Mouse (Mus musculus) heart, postnatal 36 days (tissue): ENCODE data around the gene Neurog2. TPM values are rescaled to one million over a fixed set of nuclear protein-coding genes. Genes with fewer than 3 reads are reported as not detected.

Experiments used
- DNase-seq, 2 experiments: peaks; one replicate each; pipeline ENCODE4 v3.0.0; 2021 to 2022
- intact Hi-C: fragments of 180-260 bp; cut with DNase I; formaldehyde crosslinking; loops from one replicate; pipeline ENCODE4 v1.15.1; 2025
- total RNA-seq, 2 experiments: library from RNA; stranded (reverse); gene quantifications; 2 replicates each; pipeline ENCODE4 v1.2.3; 2021

The Neurog2 gene
- total RNA-seq, result not detected

DNA sequence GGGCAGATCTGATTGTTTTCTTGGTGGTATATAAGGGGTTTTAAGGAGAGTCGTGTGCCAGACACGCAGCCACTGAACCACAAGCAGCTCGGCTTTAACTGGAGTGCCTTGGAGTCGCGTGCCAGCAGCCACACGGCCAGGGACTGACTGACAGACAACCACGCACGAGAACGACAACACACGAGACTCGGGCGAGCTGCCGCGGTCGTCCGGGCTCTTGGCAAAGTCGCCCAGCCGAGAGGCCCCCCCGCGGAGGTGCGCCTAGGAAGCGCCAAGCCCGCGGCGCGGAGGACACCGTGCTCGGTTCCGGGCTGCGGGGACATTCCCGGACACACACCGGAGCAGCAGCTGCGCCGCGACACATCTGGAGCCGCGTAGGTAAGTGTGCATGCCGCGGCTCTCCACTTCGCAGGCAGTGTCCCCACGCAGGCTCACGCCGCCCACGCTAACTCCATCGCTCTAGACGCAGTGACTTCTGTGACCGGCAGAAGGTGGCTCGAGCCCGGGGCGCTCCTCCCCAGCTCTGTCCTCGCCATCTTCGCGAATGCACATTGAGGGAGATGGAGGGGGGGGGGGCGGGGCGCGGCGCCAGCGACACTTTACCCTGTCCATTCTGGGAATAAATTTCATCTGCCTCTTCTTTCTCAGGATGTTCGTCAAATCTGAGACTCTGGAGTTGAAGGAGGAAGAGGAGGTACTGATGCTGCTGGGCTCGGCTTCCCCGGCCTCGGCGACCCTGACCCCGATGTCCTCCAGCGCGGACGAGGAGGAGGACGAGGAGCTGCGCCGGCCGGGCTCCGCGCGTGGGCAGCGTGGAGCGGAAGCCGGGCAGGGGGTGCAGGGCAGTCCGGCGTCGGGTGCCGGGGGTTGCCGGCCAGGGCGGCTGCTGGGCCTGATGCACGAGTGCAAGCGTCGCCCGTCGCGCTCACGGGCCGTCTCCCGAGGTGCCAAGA is at the start of gene Neurog2:
TSS of gene Neurog2 (plus strand) at position 56 of the 953 bp plus-strand sequence.
- intact Hi-C loops, result loop anchor here (5.0 kb wide), 1 partner anchor 264 kb away; the partner anchor contains the start of gene Fam241a
- peak; percentile 17 to 22 for DNase-seq

DNA sequence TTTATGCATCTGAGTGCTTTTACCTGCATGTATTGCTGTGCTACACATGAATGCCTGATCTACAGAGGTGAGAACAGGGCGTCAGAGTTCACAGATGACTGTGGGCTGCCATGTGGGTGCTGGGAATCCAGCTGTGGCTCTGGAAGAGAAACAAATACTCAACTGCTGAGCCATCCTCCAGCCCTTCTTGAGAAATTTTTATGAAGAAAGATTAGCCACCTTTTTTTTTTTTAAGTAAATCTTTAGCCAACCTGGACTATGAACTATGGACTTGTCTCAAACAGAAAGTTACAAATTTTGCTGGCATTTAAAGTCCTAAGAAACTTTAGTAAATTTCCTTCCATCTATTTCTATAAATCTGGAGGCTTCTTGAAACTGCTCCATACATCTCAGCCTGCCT is 35.8 kb upstream of the Neurog2 start:
- intact Hi-C loops, result no loop called here

DNA sequence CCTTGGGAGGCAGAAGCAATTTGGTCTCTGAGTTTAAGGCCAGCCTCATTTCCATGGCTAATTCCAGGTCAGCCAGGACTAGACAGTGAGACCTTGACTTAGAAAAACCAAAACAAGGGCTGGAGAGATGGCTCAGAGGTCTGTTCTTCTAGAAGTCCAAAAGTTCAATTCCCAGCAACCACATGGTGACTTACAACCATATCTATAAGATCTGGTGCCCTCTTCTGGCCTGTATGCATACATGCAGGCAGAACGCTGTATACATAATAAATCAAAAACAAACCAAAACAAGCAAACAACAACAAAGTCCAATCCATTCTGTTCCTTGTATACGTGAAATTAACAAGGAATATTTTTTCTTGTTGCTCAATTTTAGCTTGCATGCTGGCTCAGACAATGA is 24.8 kb upstream of the Neurog2 start:
- intact Hi-C loops, result no loop called here
- DNase-seq, result no peak

More for the DNA sequence above, 35.8 kb upstream of the Neurog2 start:
- DNase-seq, result no peak

DNA sequence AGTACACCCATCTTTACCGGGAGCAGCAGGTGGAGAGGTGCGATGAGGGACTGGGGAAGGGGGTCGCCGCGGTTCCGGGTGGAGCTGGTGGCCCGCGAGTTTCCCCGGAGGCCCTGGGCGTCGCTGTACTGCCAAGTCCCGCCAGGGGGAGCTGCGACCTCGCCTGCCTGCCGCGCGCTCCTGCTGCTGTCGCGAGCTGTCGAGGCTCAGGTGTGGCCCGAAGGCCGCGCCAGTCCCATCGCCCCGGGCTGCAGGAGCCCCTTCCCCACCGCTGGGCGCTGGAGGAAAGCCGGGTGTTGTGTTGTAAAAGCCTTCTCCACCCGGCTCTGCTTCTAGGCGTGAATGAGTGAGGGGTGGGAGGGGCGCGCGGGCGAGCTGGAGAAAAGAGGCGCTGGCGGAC is 7.6 kb upstream of the Neurog2 start:
- peak; percentile 75 to 78 for DNase-seq
- intact Hi-C loops, result loop anchor here (2.0 to 5.0 kb wide), 4 partner anchors 138 to 324 kb away; partner anchors contain the start of gene Ap1ar

DNA sequence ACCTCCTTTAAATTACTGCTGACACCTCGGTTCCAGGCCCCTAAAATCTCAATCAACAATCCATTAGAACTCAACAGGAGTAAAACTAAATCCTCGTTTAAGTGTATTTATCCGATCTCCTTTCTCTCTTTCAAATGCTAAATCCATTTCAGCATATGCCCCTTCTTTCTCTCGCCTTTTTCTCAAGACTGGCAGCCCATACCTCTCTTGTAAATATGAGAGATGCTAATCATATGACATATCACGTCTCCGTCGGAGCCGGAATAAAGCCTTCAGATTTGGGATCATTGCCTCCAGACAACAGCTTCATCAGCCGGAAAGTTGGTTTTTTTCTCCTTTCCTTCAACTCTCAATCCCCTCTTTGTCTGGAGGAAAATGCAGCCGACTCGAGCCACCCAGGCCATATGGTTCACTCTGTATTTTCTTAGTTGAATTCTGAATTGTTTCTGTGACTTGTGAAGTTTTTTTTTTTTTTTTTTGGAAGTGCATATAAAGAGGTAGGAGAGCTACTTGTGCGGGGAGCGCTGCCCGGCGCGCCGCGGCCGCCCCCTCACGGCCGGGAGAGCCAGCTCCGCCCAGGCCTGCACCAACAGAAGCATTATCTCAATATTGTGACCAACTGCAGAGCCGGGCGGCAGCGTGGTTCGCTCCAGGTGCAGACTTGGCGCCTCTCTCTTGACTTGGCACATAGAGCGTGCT is 7.1 kb upstream of the Neurog2 start:
- intact Hi-C loops, result loop anchor here (2.0 to 5.0 kb wide), 4 partner anchors 137 to 323 kb away; partner anchors contain the start of gene Ap1ar
- peak in 1 of 2 experiments; percentile 27 for DNase-seq

DNA sequence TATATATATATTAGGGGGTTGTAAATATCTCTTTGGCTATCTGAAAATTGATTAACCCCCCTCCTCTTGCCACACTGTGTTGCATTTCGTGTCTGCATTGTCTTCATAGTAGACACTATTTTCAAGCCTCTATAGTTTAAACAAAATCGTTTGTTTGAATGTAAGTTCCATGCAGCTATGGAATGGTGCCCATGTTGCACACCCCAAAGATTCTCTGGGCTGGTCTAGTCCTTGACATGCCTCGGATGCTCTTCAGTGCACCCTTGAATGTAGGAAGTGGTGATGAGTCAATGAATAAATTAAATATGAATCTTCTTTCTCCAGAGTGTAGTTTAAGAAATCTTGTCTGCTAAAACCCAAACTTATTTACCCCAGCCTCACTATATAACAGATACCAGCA is 6.4 kb upstream of the Neurog2 start:
- intact Hi-C loops, result loop anchor here (5.0 kb wide), 2 partner anchors 211 to 226 kb away; partner anchors contain the start of gene Ap1ar
- DNase-seq, result no peak

DNA sequence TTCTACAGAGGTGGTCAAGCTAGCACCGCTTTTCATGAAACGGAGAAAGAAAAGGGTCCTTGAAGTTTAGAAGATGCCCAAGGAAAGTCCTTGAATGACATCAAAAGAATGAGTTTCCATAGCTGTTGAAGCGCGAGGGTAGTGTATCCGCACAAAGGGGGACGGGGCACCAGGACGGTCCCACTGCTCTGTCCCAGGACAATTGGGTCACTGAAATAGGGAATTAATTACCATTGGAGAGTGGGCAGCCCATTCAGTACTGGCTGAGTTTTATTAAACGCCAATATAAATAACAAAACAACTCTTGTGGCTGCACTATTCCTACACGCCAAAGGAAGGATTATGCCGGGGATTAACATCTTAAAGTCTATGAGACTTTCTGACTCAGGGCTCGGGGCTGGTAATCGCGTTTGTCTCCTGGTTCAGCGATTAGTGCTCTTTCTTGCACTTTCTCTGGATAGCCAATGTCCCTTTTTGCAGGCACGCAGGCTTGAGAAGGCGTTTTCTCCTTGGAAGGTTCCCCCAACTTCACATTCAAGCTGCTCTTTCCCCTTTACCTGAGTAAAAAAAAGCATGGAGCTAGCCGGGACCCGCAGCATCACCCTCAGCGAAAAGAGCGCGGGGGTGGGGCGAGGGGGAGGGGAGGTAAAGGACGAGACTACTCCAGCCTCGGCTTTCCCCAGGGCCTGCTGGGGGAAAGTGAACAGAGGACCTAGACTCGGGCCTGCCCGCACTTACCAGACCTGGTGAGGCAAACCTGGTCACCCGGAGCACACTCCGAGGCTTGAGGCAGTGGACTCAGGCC is 5.6 kb upstream of the Neurog2 start:
- DNase-seq, result peak in 1 of 2 experiments; percentile 15
- intact Hi-C loops, result loop anchor here (5.0 kb wide), 2 partner anchors 210 to 225 kb away; partner anchors contain the start of gene Ap1ar

DNA sequence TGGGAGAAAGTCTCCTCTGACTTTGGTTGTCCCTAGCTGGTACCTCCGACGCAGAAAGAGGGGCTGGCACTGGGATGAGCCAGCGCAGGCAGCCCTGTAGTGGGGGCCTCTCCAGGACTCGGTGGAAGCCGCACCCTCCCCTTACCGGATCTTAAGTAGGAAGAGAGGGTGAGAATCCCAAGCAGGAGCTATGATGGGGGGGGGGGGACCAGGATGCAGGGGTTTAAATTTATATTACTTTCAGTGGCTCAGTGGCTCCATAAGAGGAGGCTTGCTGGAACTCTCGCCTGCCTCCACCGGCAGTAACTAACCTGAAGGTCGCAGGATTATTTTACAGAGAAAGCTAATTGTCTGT is 5.0 kb upstream of the Neurog2 start:
- intact Hi-C loops, result loop anchor here (5.0 kb wide), 2 partner anchors 209 to 224 kb away; partner anchors contain the start of gene Ap1ar

DNA sequence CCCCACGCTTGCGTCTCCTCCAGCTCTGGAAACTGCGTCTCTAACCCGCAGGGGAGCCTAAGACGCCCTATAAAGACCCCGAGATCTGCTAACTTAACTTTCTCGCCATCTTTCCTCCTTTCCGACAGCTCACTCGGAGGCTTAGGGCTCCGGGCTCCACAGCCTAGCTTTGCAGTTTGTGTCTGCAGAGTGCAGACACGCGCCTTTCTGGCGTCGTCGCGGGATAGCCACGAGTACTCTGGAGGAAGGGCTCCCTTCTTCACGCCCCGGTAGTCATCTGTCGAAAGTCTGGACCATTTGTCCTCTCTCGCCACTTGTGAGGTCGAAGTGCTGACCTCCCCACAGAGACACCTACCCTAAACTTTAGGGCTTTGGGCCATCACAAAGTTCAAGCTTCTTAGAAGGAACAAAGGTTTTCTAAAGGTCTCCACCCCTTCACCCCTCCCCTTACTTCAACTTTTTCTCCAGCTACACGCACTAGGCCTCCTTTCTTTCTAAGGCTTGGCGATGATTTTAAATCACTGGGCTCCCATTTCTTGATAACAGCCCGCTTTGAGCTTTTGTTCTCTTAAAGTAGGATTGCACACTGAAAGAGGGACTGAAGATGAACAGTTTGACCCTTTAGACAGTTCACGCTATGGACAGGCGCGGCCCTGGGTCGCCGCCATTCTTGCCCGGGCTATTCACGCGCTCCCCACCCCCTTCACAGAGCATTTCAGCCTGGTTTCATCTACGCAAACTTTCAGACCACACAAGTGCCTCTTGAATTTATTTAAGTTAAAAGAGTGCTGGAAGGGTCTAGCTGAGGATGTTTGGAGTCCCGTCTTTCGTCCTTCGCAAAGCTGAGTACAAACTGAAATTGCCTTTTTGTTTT is 4.4 kb upstream of the Neurog2 start:
- intact Hi-C loops, result loop anchor here (5.0 kb wide), 2 partner anchors 209 to 224 kb away; partner anchors contain the start of gene Ap1ar
- DNase-seq, result peak in 1 of 2 experiments; percentile 10

More for the DNA sequence above, 5.0 kb upstream of the Neurog2 start:
- DNase-seq, result no peak

DNA sequence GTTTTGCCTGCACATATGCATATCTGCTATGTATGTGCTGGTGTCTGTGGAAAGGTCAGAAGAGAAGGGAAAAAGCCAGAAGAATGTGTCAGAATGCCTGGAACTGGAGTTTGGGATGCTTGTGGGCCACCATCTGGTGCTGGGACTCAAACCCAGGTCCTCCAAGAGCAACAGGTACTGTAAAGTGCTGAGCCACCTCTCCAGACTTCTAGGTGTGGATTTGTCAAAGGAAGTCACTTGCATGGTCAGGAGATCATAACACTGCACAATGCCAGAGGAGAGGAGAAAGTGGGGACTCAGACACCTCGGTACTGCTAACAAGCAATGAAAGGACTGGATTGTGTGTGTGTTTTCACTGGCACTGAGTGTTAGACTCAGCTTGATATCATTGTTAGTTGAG is 2.7 kb upstream of the Neurog2 start:
- intact Hi-C loops, result loop anchor here (5.0 kb wide), 1 partner anchor 267 kb away; the partner anchor contains the start of gene Fam241a
- peak in 1 of 2 experiments; percentile 11 for DNase-seq

DNA sequence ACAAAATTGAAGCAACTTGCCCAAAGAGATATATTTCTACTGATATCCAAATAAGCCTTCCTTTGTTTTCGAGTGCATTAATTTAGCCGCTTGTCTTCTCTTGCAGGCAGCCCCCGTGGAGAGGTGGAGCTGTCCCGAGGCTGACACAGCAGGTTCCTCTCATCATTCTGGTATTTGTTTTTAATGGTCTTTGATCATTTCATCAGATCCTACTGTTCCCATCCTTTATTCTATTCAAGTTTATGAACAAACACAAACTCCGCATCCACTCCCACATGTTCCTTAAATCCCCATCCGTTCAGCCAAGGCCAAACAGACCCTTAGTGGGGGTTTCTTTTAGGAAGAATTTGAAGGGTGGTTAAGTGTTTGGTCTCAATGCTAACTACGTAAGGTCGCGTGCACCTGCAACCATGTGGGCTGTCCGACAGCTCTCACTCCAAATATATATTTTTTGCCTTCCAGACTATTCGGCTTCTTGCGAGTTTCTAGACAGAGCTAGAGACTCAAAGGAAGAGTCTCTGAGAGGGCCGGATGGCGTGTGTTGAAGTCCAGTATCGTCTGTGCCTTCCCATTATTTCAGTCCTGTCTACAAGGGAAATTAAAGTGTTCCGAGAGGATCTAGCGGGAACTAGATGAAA is 2.1 kb upstream of the Neurog2 start:
- DNase-seq, result peak in 1 of 2 experiments; percentile 11
- intact Hi-C loops, result loop anchor here (5.0 kb wide), 1 partner anchor 266 kb away; the partner anchor contains the start of gene Fam241a

DNA sequence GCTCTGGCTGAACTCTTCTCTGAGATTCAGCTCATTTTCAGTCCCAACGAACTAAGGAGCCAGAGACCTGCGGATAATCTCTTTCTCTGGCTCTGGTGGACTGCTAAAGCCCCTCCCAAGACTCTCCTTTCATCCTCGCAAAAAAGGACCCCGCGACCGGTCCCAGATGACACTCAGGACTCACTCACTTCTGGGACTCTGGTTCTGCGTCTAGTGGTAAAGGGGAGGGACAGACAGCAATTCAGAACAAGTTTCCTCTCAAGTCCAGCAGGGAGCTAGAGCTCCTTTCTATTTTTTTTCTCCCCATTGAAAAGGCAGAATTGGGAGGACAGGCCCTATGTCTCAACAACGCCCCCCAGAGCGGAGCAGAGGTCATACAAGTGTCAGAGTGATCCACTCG is 1.4 kb upstream of the Neurog2 start:
- DNase-seq, result peak in 1 of 2 experiments; percentile 22
- intact Hi-C loops, result loop anchor here (5.0 kb wide), 1 partner anchor 266 kb away; the partner anchor contains the start of gene Fam241a

DNA sequence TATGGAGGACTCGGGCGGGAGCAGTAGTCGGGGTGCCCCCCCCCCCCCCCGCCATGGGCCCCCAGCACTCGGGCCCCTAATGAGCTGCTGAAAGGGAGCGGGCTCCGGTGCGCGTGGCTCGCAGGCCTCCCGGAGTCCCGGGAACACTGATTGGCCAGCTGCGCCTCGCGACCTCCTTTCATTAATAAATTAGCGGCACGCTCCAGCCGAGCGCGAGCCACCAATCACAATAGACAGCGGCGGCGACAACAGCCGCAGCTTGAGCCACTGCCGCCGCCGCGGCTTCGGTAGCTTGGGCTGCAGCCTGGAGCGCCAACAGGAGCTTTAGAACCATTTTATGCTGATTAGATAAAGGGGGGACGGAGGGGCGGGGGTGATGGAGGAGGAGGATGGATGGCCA is 404 bp upstream of the Neurog2 start:
- DNase-seq, result peak; percentile 19 to 25
- intact Hi-C loops, result loop anchor here (5.0 kb wide), 1 partner anchor 265 kb away; the partner anchor contains the start of gene Fam241a

DNA sequence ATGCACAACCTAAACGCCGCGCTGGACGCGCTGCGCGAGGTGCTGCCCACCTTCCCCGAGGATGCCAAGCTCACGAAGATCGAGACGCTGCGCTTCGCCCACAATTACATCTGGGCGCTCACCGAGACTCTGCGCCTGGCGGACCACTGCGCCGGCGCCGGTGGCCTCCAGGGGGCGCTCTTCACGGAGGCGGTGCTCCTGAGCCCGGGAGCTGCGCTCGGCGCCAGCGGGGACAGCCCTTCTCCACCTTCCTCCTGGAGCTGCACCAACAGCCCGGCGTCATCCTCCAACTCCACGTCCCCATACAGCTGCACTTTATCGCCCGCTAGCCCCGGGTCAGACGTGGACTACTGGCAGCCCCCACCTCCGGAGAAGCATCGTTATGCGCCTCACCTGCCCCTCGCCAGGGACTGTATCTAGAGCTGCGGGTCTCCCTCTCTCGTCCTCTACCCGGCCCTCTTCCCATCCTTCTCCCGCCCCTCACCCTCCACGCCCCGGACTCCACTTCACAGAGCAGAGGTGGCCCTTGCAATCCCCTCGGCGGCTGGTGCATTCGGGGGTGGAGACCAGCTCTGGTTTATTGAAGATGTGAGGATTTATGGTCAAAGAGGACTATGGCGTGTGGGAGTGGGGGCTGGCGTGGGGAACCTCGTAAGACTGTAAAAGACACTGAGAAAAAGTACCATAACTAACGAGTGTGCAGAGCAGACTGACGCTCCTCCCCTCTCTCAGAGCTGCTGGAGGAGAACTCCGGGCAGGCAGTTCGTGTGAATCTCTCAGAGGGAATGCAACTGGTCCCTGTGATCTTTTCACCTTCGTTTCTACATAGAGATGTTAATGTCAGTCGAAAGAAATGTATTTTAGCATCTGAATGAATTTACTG is 1.4 kb downstream of the Neurog2 start:
- intact Hi-C loops, result loop anchor here (5.0 kb wide), 1 partner anchor 263 kb away; the partner anchor contains the start of gene Fam241a
- DNase-seq, result peak; percentile 80 to 83

DNA sequence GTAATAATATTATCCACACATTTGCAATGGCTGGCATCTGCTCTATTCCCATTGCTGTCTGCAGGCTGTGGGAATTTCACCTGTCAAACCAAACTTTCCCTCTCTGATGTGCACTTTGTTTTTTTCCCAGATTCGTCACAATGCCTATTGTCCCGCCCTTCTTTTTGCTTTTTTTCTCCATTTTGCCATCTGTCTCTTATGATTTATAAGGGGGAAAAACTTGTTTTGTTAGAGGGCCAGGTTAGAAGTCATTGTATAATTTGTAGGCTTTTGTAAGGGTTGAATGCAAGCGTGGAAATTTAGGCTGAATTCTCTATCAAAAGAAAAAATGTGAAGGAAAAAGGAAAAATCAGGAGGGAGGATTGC is 2.0 kb downstream of the Neurog2 start:
- no peak for DNase-seq
- intact Hi-C loops, result loop anchor here (5.0 kb wide), 1 partner anchor 262 kb away; the partner anchor contains the start of gene Fam241a

DNA sequence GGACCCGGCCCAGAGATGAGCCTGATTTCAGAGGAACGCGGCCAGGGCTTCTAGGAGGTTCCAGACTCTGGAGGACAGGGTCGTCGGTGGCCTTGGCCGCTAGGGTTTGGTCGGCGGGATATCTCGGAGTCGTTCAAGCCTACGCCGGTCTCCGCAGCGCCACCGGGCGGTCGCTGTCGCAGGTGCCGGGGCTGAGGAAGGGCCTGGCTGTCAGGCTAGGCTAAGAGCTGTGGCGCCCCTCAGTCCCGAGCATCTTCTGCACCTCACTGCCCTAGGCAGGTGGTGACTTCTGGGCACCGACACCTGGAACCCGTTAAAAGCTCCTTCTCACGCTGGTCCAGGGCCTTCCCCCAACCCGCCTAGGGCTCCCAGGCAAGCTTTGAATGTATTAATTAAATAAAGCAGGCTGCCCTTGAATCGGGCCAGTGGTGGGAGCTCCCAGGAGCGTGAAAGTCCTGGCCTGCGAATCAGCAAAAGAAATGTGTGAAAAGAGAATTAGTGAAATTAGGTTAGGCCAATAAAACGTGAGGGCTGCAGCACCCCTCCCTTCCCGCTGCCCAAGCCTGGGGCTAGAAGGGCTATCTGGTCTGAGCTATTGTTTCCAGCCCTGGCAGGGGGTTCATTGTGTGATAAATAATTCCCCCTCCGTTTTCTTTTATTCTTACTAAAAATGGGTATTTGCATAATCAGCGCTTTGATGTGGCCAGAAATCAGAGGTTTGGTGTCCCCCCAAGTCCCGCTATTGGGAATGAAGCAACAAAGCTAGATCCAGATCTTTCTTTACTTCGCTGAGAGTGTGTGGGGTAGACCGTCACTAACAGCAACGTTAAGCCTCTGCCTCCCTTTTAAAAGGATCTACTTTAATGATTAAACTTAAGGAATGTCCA is 7.2 kb downstream of the Neurog2 start:
- no peak for DNase-seq
- intact Hi-C loops, result no loop called here
